Mouse (Mus musculus): ENCODE results near the gene Maml3.

Maml3 gene

GRCm38 (mm10) chr3:51999671-52000437 is 105.0 kb downstream of the Maml3 start:
- no peak for DNase-seq

GRCm38 (mm10) chr3:51998511-51999399 is 106.1 kb downstream of the Maml3 start:
- no peak for DNase-seq

GRCm38 (mm10) chr3:51997616-51998015 is 107.3 kb downstream of the Maml3 start:
- no peak for DNase-seq

DNA sequence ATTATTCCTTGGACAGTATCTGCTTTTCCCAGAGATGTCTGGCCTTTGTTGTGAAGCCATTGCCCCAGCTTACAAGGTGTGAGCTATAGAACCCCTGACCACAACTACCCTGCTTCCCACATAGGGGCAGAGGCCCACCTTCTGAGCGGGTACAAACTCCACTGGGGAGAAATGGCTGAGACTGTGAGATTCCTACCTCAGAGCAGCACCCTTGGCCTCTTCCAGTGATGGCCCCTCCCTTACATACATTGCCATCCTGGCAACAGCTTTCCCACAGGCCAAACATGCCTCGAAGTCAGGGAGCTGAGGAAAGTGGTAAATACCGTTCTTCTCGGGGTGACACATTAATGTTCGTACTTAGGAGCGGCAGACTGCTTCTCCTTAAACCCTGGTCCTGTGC is 118.4 kb downstream of the Maml3 start:
- DNase-seq, result no peak

- no peak for DNase-seq
Observed at GRCm38 (mm10) chr3:51981496-51981895, 123.4 kb downstream of the Maml3 start.

- DNase-seq, result no peak
Observed at GRCm38 (mm10) chr3:51977654-51978352, 127.1 kb downstream of the Maml3 start.

GRCm38 (mm10) chr3:51974601-51975000 is 130.3 kb downstream of the Maml3 start:
- no peak for DNase-seq

DNA sequence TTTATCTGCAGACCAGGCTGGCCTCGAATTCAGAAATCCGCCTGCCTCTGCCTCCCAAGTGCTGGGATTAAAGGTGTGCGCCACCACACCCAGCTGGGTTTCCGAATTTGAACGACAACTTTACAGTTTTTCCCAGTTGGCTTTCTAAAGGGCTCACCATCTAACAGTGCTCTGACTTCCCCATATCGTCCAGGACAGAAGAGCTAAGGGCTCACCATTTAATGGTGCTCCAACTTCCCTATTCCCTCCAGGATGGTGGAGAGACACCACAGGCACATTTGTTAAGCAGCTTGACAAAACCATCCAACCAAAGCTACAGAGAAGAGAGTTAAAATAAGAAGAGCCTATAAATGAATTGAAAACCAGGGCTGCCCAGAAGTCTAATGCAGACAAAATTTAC is 130.7 kb downstream of the Maml3 start:
- no peak for DNase-seq

GRCm38 (mm10) chr3:51972576-51972975 is 132.3 kb downstream of the Maml3 start:
- no peak for DNase-seq

DNA sequence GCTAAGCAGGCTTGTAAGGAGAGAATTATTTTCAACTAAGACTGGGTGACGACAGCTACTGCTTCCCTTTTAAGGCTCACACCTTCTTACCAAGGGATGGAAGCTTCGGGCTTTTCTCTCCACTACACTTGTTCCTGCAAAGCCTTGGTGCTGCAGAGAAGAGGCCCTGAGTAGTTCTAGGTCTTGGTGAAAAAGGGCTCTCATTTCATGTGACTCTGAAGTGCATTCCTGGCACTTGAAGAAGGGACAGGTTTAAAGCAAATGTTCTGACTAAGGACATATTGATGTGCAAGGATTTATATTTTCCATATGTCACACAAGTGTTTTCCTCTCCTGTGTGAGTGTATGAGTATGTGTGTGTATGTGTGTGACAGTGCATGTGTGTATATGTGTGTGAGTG is 134.4 kb downstream of the Maml3 start:
- no peak for DNase-seq

- peak; percentile 77 for DNase-seq
Observed at GRCm38 (mm10) chr3:51969451-51969850, 135.4 kb downstream of the Maml3 start.

- DNase-seq, result no peak
Observed at GRCm38 (mm10) chr3:51965841-51966240, 139.0 kb downstream of the Maml3 start.

GRCm38 (mm10) chr3:51965436-51965835 is 139.4 kb downstream of the Maml3 start:
- DNase-seq, result no peak

GRCm38 (mm10) chr3:51965008-51965407 is 139.9 kb downstream of the Maml3 start:
- DNase-seq, result no peak

DNA sequence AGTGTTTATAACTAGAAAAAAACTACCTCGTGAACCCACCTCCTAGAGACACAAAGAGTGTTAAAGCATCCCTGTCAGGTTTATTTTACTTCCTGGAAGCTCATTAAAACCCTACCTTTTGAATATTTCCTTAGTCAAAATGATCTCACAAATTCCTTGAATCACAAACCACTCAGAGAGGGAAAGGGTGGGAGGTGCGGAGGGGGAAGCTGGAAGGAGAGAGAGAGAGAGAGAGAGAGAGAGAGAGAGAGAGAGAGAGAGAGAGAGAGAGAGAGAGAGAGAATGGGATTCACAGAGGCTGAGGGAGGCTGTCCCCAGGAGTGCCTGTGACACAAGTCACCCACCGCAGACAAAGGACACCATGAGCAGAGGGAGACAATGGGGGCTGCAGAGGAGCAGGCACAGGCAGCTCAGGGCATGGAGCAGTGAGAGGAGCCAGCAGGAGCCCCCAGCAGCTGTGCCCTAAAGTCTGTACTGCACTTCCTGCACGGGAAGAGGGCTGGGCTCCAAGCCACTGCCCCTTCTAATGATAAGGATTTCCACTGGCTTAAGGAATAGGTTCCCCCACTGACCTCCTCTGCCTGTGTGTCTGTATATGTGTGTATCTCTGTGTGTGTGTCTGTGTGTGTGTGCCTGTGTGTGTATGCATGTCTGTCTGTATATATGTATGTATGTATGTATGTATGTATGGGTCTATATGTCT is 140.8 kb downstream of the Maml3 start:
- DNase-seq, result peak; percentile 82

DNA sequence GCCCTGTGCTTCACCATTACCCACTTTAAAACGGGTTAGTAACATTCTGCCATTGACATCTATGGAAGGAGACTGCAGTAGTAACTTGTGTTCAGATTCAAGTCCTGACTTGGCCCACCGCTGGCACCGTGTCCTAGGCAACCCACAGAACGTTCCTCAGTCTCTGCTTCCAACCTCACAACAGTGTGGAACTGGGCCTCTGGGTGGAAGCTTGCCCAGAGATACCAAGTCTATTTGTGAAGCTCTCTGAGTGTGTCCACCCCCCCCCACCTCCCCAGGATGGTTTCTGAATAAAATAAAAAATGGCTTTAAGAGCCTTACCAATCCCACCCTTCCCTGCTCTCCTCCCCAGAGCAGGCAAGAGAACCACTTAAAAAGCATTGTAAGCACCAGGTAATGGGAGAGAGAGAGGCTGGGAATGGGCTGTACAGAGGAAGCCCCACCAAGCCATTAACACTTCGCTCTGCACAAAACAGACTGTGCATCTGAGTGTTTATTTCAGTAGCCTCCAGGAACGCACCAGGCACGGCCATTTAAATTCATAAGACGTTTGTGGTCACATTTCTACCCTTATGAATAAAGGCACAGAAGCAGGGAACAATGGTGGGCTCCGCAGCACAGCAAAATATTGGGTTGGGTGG is 141.6 kb downstream of the Maml3 start:
- DNase-seq, result no peak

GRCm38 (mm10) chr3:51958751-51959150 is 146.1 kb downstream of the Maml3 start:
- no peak for DNase-seq

DNA sequence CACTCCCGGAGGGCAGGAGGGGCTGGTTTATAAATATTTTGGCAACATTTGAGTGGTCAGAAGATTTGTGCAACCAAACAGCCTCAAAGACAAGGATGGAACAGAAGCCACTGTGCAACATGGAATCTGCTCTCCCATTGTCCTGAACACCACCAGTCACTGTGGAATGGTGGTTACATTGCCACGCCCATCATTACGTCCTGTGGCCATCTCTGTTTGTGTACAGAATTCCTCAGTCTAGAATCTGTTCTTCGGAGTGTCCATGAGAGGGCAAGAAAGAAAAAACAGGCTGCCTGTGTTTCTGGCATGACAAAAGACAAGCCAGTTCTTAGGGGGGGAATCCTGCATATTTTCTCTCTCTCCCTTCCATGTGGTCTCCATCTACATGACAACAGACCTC is 150.4 kb downstream of the Maml3 start:
- no peak for DNase-seq

DNA sequence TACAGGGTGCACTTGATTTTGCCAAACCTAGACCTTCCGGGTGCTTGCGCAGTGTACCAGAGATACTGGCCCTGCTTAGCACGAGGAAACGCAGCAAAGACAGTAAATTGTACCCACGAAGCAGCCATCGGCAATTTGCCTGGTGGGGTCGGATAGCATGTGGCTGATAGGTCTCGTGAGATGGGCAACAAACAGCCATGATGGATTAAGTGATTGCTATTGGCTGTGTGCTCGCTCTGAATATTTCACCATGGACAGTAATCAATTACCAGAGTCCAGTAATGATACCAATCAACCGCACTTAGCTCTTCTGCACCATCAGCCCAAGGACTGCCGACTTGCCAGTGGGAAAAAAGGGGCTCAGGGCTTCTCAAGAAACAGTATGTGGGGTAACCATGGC is 150.9 kb downstream of the Maml3 start:
- no peak for DNase-seq

GRCm38 (mm10) chr3:51952728-51953623 is 151.9 kb downstream of the Maml3 start:
- peak; percentile 67 for DNase-seq

GRCm38 (mm10) chr3:51952267-51952666 is 152.6 kb downstream of the Maml3 start:
- DNase-seq, result no peak

Data from retina, postnatal 1 day (tissue).